Mouse (Mus musculus) brain, embryonic 14.5 days (tissue): ENCODE measurements around the gene Tpp1.

ENCODE experiments used
- CTCF ChIP-seq: fragments of 200-500 bp; IDR thresholded peaks from 2 replicates; pipeline ENCODE4 v1.5.1; 2012; ENCODE audit warnings: inconsistent platforms, mild to moderate bottlenecking, moderate library complexity, borderline replicate concordance; ENCODE audit not compliant: insufficient read depth, insufficient read length; ENCODE audit errors: extremely low read depth
- POLR2A ChIP-seq: fragments of 200-500 bp; IDR thresholded peaks from 2 replicates; pipeline ENCODE4 v1.6.1; 2012; ENCODE audit warnings: mild to moderate bottlenecking, inconsistent platforms, borderline replicate concordance; ENCODE audit not compliant: poor library complexity, insufficient read depth, insufficient read length, severe bottlenecking; ENCODE audit errors: extremely low read depth

DNA sequence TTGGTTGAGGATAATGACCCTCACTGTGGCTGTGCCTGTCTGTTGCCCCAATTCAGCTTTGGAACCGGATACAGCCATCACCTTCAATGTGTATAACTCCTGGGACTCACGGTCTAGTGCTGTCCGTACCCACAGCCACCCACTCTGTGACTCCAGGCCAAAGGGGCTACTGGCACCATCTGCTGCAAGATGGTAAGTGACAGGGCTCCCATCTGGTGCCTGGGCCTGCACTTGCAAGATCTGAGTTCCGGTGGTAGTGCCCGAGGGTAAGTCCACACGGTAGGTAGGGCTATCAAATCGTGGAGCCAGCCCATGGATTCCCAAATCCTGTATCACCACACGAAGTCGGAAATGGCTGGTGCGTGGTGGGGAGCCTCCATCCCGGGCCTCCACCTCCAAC is 12.3 kb upstream of the Tpp1 start:
- no peak for TF ChIP-seq POLR2A
- no peak for TF ChIP-seq CTCF
